Mouse (Mus musculus) spleen, postnatal 4 days (tissue): ENCODE data around the gene Tm6sf1.

Experiments
- DNase-seq, 2 experiments: peaks; one replicate each; pipeline ENCODE4 v3.0.0; 2022; ENCODE audit warnings: low spot score in 2 of 2

Gene Tm6sf1

GRCm38 (mm10) chr7:81885128-81885527 lies 26.3 kb downstream of the Tm6sf1 start:
- DNase-seq = no peak

GRCm38 (mm10) chr7:81899361-81899760 lies 40.6 kb downstream of the Tm6sf1 start:
- DNase-seq = no peak

GRCm38 (mm10) chr7:81904094-81904493 lies 45.3 kb downstream of the Tm6sf1 start:
- DNase-seq = no peak

- no peak for DNase-seq
Observed at GRCm38 (mm10) chr7:81904926-81905325, 46.1 kb downstream of the Tm6sf1 start.

GRCm38 (mm10) chr7:81918316-81918715 lies 59.5 kb downstream of the Tm6sf1 start:
- no peak for DNase-seq

GRCm38 (mm10) chr7:81920314-81920713 lies 61.5 kb downstream of the Tm6sf1 start:
- no peak for DNase-seq

- DNase-seq = no peak
Observed at GRCm38 (mm10) chr7:81921379-81921952, 62.7 kb downstream of the Tm6sf1 start.

GRCm38 (mm10) chr7:81928998-81929397 lies 70.2 kb downstream of the Tm6sf1 start:
- no peak for DNase-seq

GRCm38 (mm10) chr7:81932521-81933045 lies 73.8 kb downstream of the Tm6sf1 start:
- no peak for DNase-seq

GRCm38 (mm10) chr7:81933061-81933600 lies 74.3 kb downstream of the Tm6sf1 start:
- no peak for DNase-seq

GRCm38 (mm10) chr7:81933601-81934266 lies 74.9 kb downstream of the Tm6sf1 start:
- no peak for DNase-seq
